Mouse (Mus musculus) E14TG2a.4 (cell line): ENCODE measurements around the gene Pla2g6.

ENCODE experiments used
- CTCF ChIP-seq: conservative IDR thresholded peaks from 2 replicates; pipeline ENCODE4 v1.5.1; 2014; ENCODE audit warnings: low read length
- NANOG ChIP-seq: IDR thresholded peaks from 2 replicates; pipeline ENCODE4 v1.6.1; 2014; ENCODE audit warnings: borderline replicate concordance, low read length, mixed read lengths
- POU5F1 ChIP-seq: IDR thresholded peaks from 2 replicates; pipeline ENCODE4 v1.6.1; 2014; ENCODE audit warnings: low read length, borderline replicate concordance

DNA sequence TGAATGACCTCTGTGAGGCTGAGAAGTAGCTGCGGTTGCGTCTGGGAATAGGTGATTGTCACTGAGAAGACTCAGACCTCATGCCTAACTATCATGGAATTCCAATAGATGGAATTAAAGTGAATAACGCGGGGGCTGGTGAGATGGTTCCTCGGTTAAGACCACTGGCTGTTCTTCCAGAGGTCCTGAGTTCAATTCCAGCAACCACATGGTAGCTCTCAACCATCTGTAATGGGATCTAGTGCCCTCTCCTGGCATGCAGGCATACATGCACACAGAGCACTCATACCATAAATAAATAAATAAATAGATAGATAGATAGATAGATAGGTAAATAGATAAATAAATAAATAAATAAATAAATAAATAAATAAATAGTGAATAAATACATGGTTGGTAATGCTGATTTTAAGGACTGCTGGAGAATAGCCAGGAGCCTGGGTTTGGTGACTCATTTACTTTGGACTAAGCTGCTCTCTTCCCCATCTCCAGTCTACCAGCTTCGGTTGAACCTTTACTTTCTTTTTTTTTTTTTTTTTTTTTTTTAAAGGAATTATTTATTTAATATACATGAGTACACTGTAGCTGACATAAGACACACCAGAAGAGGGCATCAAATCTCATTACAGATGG is 1.3 kb upstream of the Pla2g6 start:
- TF ChIP-seq CTCF (no peak), NANOG (no peak), POU5F1 (no peak)
